35 mouse cellular contexts compared by ENCODE assay signal in the genomic region with DNA sequence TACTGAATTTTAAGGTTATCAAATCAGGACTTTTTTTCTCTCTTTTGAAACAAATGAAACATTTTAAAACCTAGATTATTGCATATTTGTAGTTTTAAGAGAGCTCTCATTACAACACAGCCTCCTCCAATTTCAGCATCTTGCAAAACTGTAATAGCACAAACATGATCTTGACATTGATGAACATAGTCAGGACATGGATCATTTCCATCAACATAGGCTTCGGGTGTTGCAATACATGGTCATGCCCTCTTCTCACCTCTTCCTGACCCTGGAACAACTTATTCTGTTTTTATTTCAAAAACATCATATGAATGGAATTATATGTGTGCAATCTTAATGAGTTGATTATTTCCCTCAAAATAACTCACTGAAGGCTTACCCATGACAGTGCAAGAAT.
"Had no signal": no experiment of that assay in that cellular context is flagged by ENCODE, and none has a peak within 500 bp of the region (broad histone marks: within the 10 kb centered on the region; RNA-seq: fewer than 3 reads in every experiment).

No protein-coding gene starts in this region.

- DNase-seq: heart, postnatal 10 days; heart, postnatal 14 days; heart, postnatal 36 days; heart, postnatal 4 days; kidney, adult 11 months; kidney, adult 18-20 months; kidney, adult 2 months; kidney, adult 8-10 months; kidney, adult 9 months; kidney, postnatal 10 days; kidney, postnatal 25 days; kidney, postnatal 36 days; kidney, postnatal 4 days; layer of hippocampus, adult 9-11 months; layer of hippocampus, postnatal 36 days had no signal

- H3K4me3 ChIP-seq: heart, embryonic 10.5 days; heart, embryonic 12.5 days; heart, embryonic 13.5 days; heart, embryonic 15.5 days; hindbrain, embryonic 10.5 days; hindbrain, embryonic 12.5 days; hindbrain, embryonic 13.5 days; hindbrain, embryonic 15.5 days; intestine, embryonic 15.5 days; kidney, embryonic 15.5 days; layer of hippocampus, adult 2 months; left cerebral cortex, adult 2 months had no signal

- H3K27ac ChIP-seq: heart, embryonic 10.5 days; heart, embryonic 13.5 days; heart, embryonic 15.5 days; hindbrain, embryonic 10.5 days; hindbrain, embryonic 12.5 days; hindbrain, embryonic 13.5 days; hindbrain, embryonic 14.5 days; hindbrain, embryonic 15.5 days; hindbrain, postnatal 0 days; intestine, embryonic 15.5 days; kidney, embryonic 15.5 days; kidney, postnatal 0 days; layer of hippocampus, adult 2 months; left cerebral cortex, adult 2 months had no signal

- H3K4me1 ChIP-seq: heart, embryonic 10.5 days; heart, embryonic 12.5 days; heart, embryonic 13.5 days; heart, embryonic 15.5 days; hindbrain, embryonic 10.5 days; hindbrain, embryonic 12.5 days; hindbrain, embryonic 13.5 days; hindbrain, embryonic 15.5 days; intestine, embryonic 15.5 days; kidney, embryonic 15.5 days had no signal

- H3K4me2 ChIP-seq: heart, embryonic 11.5 days; heart, embryonic 12.5 days; heart, embryonic 13.5 days; heart, embryonic 15.5 days; hindbrain, embryonic 12.5 days; hindbrain, embryonic 13.5 days; hindbrain, embryonic 14.5 days; hindbrain, embryonic 15.5 days; intestine, embryonic 15.5 days; kidney, embryonic 15.5 days had no signal

- H3K27me3 ChIP-seq: heart, embryonic 12.5 days; heart, embryonic 13.5 days; heart, embryonic 15.5 days; hindbrain, embryonic 12.5 days; hindbrain, embryonic 13.5 days; hindbrain, embryonic 15.5 days; intestine, embryonic 15.5 days; kidney, embryonic 15.5 days had no signal

- ATAC-seq: hindbrain, embryonic 16.5 days; hindbrain, postnatal 0 days; inflammation-experienced regulatory T-cells, adult 6 months; intestine, embryonic 15.5 days; intestine, embryonic 16.5 days; intestine, postnatal 0 days had no signal

- H3K9me3 ChIP-seq: heart, embryonic 10.5 days; heart, embryonic 12.5 days; heart, embryonic 13.5 days; heart, embryonic 15.5 days; hindbrain, embryonic 10.5 days; hindbrain, embryonic 12.5 days; hindbrain, embryonic 13.5 days; hindbrain, embryonic 15.5 days; intestine, embryonic 15.5 days; kidney, embryonic 15.5 days had no signal

- H3K36me3 ChIP-seq: heart, embryonic 10.5 days; heart, embryonic 12.5 days; heart, embryonic 13.5 days; heart, embryonic 15.5 days; hindbrain, embryonic 10.5 days; hindbrain, embryonic 12.5 days; hindbrain, embryonic 13.5 days; hindbrain, embryonic 15.5 days; intestine, embryonic 15.5 days; kidney, embryonic 15.5 days had no signal

- H3K9ac ChIP-seq: heart, embryonic 12.5 days; heart, embryonic 13.5 days; heart, embryonic 15.5 days; hindbrain, embryonic 12.5 days; hindbrain, embryonic 13.5 days; hindbrain, embryonic 14.5 days; hindbrain, embryonic 15.5 days; intestine, embryonic 15.5 days; kidney, embryonic 15.5 days had no signal
